Mouse (Mus musculus): ENCODE results near the gene Grsf1. TPM values are rescaled to one million over a fixed set of nuclear protein-coding genes. Genes with fewer than 3 reads are reported as not detected.

The Grsf1 gene
- polyA plus RNA-seq, 1 experiment from 2014 or later = 47.2 TPM

Other genes starting within 250 kb of the Grsf1 start
- not detected in 2 replicates for gene Ambn, start 220.2 kb downstream of the Grsf1 start, polyA plus RNA-seq (2015; fragmentation: Nextera tagmentation; extraction: Ambion mirVana)
- not detected in 2 replicates for gene Enam, start 188.2 kb downstream of the Grsf1 start, polyA plus RNA-seq (2015; fragmentation: Nextera tagmentation; extraction: Ambion mirVana)
- gene Jchain, start 148.3 kb downstream of the Grsf1 start, polyA plus RNA-seq (2015; fragmentation: Nextera tagmentation; extraction: Ambion mirVana) = 0.20 TPM in 1 of 2 replicates, not detected in the other
- gene Utp3, start 121.7 kb downstream of the Grsf1 start, polyA plus RNA-seq (2015; fragmentation: Nextera tagmentation; extraction: Ambion mirVana) = 59.4 and 61.2 TPM in 2 replicates
- 17.4 and 20.9 TPM in 2 replicates for gene Rufy3, start 111.1 kb downstream of the Grsf1 start, polyA plus RNA-seq (2015; fragmentation: Nextera tagmentation; extraction: Ambion mirVana)
- gene Mob1b, start 44.7 kb upstream of the Grsf1 start, polyA plus RNA-seq (2015; fragmentation: Nextera tagmentation; extraction: Ambion mirVana) = 9.6 and 11.4 TPM in 2 replicates
- 38.0 and 44.2 TPM in 2 replicates for gene Dck, start 88.8 kb upstream of the Grsf1 start, polyA plus RNA-seq (2015; fragmentation: Nextera tagmentation; extraction: Ambion mirVana)
- gene Slc4a4, start 210.6 kb upstream of the Grsf1 start, polyA plus RNA-seq (2015; fragmentation: Nextera tagmentation; extraction: Ambion mirVana) = 4.6 and 4.7 TPM in 2 replicates

All from intestine, embryonic 15.5 days (tissue).